Mouse (Mus musculus) C2C12 (cell line): ENCODE data around the gene Itgb2.
A peak's percentile ranks its signal among the peaks of the same experiment; 100 is the strongest.

Experiments used
- CTCF ChIP-seq: IDR thresholded peaks from one replicate; pipeline ENCODE4 v1.5.1; 2011; ENCODE audit not compliant: control insufficient read depth, insufficient read depth, insufficient read length
- MAX ChIP-seq: IDR thresholded peaks from one replicate; pipeline ENCODE4 v1.6.1; 2011; ENCODE audit warnings: mild to moderate bottlenecking, control low read depth
- USF1 ChIP-seq: IDR thresholded peaks from one replicate; pipeline ENCODE4 v1.6.1; 2011; ENCODE audit warnings: low read depth, mild to moderate bottlenecking, control low read depth, moderate library complexity

DNA sequence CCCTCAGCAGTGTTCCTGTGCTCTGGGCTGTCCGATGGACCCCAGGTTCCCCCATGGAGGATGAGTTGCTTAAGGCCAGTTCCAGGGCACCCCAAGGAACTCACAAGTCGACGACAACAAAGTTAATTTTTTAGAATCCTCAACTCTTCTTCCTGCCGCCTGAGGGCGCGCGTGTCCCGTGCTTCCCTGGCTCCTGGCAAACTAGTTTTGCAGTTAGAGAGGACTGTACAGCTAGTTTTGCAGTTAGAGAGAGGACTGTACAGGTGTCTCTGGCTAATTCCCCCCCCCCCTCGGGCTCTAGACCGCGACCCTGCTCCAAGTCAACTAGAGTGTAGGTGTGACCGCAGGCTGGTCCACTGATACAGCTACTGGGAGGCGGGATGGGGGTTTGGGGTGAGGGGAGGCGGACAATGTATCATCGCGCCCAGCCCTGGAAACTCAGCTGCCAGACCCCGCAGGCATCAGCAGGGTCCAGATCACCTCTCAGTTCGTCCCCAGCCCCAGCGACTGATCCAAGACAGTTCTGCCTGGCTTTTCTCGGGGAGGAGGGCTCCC, 12.9 kb upstream of the Itgb2 start:
- peak; percentile 63 for TF ChIP-seq CTCF
- TF ChIP-seq MAX = no peak
- TF ChIP-seq USF1 = no peak
